Mouse (Mus musculus): ENCODE measurements around the gene Smarcd1.

- TF ChIP-seq CTCF (IDR thresholded peaks at IDR 0.05; ENCODE audit: low read depth, low read length) = no peak
- TF ChIP-seq GATA2 (IDR thresholded peaks at IDR 0.05; ENCODE audit: borderline replicate concordance, low read depth, low read length) = no peak
- TF ChIP-seq GATA1 (IDR thresholded peaks at IDR 0.05; ENCODE audit: borderline replicate concordance, low read length) = no peak
Measured at GRCm38 (mm10) chr15:99712666-99713559, 11.0 kb downstream of the Smarcd1 start.
